Mouse (Mus musculus): ENCODE measurements around the gene Kcnc3.

Kcnc3 gene

GRCm38 (mm10) chr7:44590402-44591347, at the start of gene Kcnc3:
TSS of gene Kcnc3 (plus strand) at chr7:44590664.
- DNase-seq = peak; percentile 95 to 99

DNA sequence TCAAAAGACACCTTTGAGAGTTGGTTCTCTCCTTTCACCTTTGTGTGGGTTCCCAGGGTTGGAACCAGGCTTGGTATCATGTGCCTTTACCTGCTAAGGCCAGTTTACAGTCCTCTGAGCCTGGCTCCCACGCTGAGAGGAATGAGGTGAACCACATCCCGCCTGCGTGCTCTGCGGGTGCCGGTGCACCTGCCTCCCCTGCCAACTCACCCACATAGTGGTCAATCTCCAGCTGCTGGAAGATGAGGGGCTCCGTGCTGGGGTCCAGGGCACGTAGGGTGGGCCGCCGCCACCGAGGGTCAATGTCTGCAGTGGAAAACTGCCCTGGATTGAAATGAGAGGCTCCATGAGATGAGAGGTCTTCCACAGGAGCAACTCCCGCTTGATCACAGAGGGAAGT, 47.9 kb upstream of the Kcnc3 start:
- no peak for DNase-seq

GRCm38 (mm10) chr7:44543071-44543470, 47.4 kb upstream of the Kcnc3 start:
- DNase-seq = no peak

- no peak for DNase-seq
These were observed 44.2 kb upstream of the Kcnc3 start for GRCm38 (mm10) chr7:44546274-44546673.

DNA sequence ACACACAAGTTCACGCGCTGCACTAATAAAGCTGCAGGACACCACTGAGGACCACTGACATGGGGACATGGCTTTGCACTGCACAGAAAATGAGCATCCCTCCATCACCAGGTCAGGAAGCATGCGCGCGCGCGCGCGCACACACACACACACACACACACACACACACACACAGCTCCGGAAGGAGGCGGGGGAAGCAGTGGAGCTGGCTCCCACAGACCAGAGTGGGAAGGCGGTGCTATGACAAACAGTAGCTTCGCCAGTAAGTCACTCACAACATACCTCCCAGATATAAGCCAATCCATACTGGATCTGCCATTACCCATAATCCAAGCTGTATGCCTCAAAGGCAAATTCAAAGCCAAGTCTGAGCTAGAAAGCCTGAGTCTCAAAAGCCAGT, 43.4 kb upstream of the Kcnc3 start:
- DNase-seq = no peak

GRCm38 (mm10) chr7:44547725-44548124, 42.7 kb upstream of the Kcnc3 start:
- DNase-seq = peak in 1 of 2 experiments; percentile 21

- peak; percentile 99 to 100 for DNase-seq
These were observed 41.9 kb upstream of the Kcnc3 start, which contains the start of gene Pold1 for GRCm38 (mm10) chr7:44548497-44549087. TSS of gene Pold1 (minus strand) at chr7:44548849.

DNA sequence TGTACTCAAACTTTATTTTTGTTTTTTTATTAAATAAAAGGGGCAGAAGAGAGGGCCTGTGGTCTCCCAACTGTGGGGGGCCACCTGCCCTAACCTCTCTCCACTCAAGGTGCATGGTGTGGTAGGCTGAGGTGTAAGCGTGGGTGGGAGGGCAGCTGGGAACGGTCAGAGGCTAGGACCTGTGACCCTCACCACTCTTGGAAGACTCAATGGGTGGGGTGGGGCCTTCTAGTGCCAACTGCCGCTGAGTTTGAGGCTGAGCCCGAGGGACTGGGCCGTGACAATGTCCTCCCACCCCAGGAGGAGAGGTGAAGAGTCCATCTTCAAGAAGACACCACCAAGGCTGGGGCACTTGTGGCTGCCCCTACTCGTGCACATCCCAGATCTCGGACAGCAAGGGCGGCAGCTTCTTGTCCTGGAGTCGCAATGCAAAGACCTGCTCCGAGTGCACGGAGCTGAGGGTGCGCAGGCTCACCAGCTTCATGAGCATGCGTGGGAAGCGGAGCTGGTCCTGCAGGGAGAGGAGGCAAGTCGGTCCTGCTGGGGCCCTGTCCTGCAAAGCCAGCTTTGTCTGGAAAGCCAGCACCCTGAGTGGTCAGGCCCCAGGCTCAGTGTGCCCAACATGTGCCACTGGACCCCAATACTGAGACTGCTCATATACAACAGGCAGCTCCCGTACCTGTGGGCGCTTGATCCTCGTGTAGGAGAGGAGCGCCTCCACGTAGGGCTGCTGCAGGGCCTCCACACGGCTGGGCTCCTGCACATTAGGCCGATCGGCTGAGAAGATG, 40.6 kb upstream of the Kcnc3 start:
- DNase-seq = peak in 1 of 2 experiments; percentile 21

DNA sequence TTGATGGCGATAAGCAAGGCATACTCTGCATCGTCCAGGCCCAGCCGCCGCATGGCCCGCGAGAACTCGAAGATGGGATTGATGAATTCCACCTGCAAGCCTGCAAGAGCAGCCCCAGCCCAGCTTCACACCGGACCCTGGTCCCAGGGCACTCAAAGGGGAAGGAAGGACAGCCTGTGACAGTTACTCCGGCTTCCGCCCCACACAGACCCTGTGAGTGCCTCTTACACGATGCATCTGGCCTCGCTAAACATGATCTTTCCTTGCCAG, 40.1 kb upstream of the Kcnc3 start:
- no peak for DNase-seq

DNA sequence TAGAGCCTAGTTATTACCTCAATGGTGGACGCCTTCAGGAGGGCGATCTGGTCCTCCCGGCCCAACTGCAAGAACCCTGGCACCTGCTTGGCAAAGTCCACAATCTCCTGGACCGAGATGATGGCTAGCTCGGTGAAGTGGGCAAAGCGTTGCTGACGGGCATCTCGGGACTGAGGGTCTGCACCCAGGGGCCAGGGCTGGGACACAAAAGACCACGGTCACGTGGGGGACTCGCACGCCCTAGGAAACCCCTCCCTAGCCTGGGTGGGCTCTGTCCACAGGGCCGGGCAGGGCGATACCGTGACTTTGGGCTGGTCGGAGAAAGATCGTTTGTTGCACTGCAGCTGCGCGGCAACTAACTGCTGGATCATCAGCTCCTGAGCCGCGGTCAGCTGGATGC, 39.2 kb upstream of the Kcnc3 start:
- peak in 1 of 2 experiments; percentile 21 for DNase-seq

DNA sequence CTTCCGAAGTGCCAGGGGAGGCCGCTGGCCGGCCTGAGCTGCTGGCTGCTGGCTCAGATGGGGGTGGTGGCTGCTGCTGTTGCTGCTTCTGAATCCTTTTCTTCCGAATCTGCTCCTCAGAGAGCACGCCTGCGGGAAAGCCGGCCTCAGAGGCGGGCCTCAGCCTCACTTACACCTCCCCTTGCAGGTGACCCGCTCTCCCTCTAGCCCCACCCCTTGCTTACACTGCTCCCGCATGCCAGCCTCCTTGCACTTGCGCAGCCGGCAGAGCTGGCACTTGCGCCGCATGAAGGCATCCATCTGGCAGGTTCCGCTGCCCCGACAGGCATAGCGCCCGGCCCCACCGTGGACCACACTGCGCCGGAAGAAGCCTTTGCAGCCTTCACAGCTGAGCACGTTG, 38.7 kb upstream of the Kcnc3 start:
- DNase-seq = peak; percentile 37 to 43

DNA sequence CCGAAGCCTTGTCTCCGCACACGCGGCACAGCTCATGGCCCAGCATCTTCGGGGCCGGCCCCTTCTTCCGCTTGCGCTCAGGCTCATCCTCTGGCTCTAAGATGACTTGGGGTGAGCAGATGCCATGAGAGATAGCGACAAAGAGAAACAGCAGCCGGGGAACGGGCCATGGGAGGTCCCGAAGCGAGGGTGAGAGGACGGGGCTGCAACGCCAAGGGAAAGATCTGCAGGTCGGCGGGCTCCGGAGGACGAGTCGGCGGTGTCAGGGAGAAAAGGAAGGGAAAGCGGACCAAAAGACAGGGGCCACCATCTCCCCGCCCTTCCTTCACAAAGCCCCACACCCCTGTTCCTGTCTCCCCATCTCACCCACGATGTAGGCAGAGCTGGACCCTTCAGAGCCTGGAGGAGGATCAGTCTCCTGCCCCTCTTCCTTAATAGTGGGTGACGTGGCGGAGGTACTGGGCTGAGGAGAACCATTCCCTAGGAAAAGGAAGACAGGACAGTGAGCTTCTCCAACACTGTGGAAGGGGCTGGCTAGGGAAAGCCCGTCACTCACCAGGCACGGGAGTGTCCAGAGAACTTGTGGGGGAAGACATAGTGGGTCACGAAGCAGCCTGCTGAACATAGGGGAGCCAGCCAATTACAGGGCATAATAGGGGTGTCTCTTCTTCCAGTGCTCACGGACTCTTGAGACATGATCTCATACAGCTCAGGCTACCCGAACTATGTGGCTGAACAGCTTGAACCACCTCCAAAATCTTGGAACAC, 38.1 kb upstream of the Kcnc3 start:
- DNase-seq = no peak

GRCm38 (mm10) chr7:44553196-44553764, 37.2 kb upstream of the Kcnc3 start:
- DNase-seq = peak; percentile 58 to 65

- peak; percentile 93 to 94 for DNase-seq
These were observed 36.6 kb upstream of the Kcnc3 start, which contains the start of gene Nr1h2 for GRCm38 (mm10) chr7:44553826-44554225. TSS of gene Nr1h2 (minus strand) at chr7:44553951.

- DNase-seq = no peak
These were observed 32.8 kb upstream of the Kcnc3 start for GRCm38 (mm10) chr7:44557629-44558028.

GRCm38 (mm10) chr7:44560435-44561400, 29.7 kb upstream of the Kcnc3 start:
- DNase-seq = peak; percentile 80 to 87

GRCm38 (mm10) chr7:44563284-44563683, 27.2 kb upstream of the Kcnc3 start:
- DNase-seq = no peak

DNA sequence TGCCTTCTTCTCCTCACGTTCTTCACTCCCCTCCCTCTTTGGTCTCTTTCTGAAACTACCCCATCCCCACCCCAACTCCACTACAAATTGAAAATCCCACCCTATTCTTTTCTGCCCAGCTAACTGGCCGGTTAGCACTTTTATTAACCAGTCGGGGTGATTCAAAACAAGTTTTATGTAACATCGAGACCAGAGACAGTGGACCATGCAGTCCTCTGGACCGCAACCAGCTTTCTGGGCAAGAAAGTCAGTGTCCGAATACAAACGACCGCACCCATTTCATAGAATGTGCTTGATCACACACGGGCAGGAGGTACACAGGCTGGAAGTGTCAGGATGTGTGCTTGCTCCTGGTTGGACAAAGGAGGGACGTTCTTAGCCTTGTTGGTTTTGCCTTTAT, 26.0 kb upstream of the Kcnc3 start:
- DNase-seq = no peak

GRCm38 (mm10) chr7:44565414-44565813, 25.1 kb upstream of the Kcnc3 start:
- DNase-seq = no peak

GRCm38 (mm10) chr7:44568803-44569202, 21.7 kb upstream of the Kcnc3 start:
- no peak for DNase-seq

DNA sequence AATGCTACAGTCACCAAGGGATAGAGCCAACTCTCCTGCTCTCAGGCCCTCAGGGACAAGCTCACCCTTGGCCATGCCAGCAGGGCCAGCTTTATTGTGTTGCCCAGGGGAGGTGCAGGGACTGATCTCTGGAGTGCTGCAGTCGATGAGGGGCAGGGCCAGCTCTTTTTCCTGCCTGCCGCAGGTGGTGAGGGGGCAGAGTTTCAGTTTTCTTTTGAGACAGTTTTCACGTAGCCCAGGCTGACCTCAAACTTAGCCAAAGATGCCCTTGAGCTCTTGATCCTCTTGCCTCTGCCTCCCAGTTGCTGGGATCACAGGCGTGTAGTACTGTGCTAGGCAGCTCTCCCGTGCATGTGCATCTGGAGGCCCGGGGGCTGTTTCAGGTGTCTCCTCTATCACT, 19.5 kb upstream of the Kcnc3 start:
- DNase-seq = no peak

All from cerebellum, adult 18-20 months (tissue).